Mouse (Mus musculus) spleen, postnatal 36 days (tissue): ENCODE measurements around the gene Mark3.

Experiments used
- DNase-seq, 2 experiments: peaks; one replicate each; pipeline ENCODE4 v3.0.0; 2022; ENCODE audit warnings: low spot score in 2 of 2, mixed read lengths in 1 of 2

Gene Mark3

GRCm38 (mm10) chr12:111675797-111676580, 101.7 kb downstream of the Mark3 start:
- DNase-seq: no peak

- DNase-seq: no peak
Observed at GRCm38 (mm10) chr12:111677421-111677820, 103.1 kb downstream of the Mark3 start.

- peak; percentile 82 to 86 for DNase-seq
Observed at GRCm38 (mm10) chr12:111677882-111678669, 103.8 kb downstream of the Mark3 start, which contains the start of gene Trmt61a. TSS of gene Trmt61a (plus strand) at chr12:111678105.

GRCm38 (mm10) chr12:111678670-111678933, 104.3 kb downstream of the Mark3 start:
- no peak for DNase-seq

GRCm38 (mm10) chr12:111678997-111679396, 104.7 kb downstream of the Mark3 start:
- DNase-seq: no peak

- no peak for DNase-seq
Observed at GRCm38 (mm10) chr12:111680661-111681060, 106.3 kb downstream of the Mark3 start.

GRCm38 (mm10) chr12:111681305-111681704, 107.0 kb downstream of the Mark3 start:
- no peak for DNase-seq

GRCm38 (mm10) chr12:111682003-111682402, 107.7 kb downstream of the Mark3 start:
- DNase-seq: no peak

GRCm38 (mm10) chr12:111682806-111683205, 108.5 kb downstream of the Mark3 start:
- no peak for DNase-seq

- no peak for DNase-seq
Observed at GRCm38 (mm10) chr12:111686390-111686789, 112.1 kb downstream of the Mark3 start.

GRCm38 (mm10) chr12:111687350-111688068, 113.2 kb downstream of the Mark3 start:
- DNase-seq: no peak

GRCm38 (mm10) chr12:111688069-111688428, 113.7 kb downstream of the Mark3 start:
- no peak for DNase-seq

- no peak for DNase-seq
Observed at GRCm38 (mm10) chr12:111689426-111689825, 115.1 kb downstream of the Mark3 start.

- peak; percentile 51 to 54 for DNase-seq
Observed at GRCm38 (mm10) chr12:111691346-111691872, 117.1 kb downstream of the Mark3 start.

- no peak for DNase-seq
Observed at GRCm38 (mm10) chr12:111692899-111693298, 118.6 kb downstream of the Mark3 start.

- DNase-seq: no peak
Observed at GRCm38 (mm10) chr12:111693341-111694270, 119.3 kb downstream of the Mark3 start.

- no peak for DNase-seq
Observed at GRCm38 (mm10) chr12:111694271-111694781, 120.0 kb downstream of the Mark3 start.

- DNase-seq: no peak
Observed at GRCm38 (mm10) chr12:111694880-111695804, 120.8 kb downstream of the Mark3 start.

GRCm38 (mm10) chr12:111696239-111696638, 121.9 kb downstream of the Mark3 start:
- peak; percentile 43 to 56 for DNase-seq

GRCm38 (mm10) chr12:111697708-111698107, 123.4 kb downstream of the Mark3 start:
- DNase-seq: no peak
